Mouse (Mus musculus): ENCODE measurements around the gene B4galt5. TPM values are rescaled to one million over a fixed set of nuclear protein-coding genes. Genes with fewer than 3 reads are reported as not detected.

B4galt5 gene
- polyA plus RNA-seq, 1 experiment from 2014 or later: 115 TPM

GRCm38 (mm10) chr2:167263931-167264330, 85.1 kb downstream of the B4galt5 start:
- 92% methylated on average over 11 of the region's 11 CpGs for WGBS (ENCODE audit: missing documents)
- no peaks in the 10 kb centered on the region for H3K79me2 ChIP-seq (ENCODE audit: inconsistent target)
- no peaks in the 10 kb centered on the region for H3K36me3 ChIP-seq (ENCODE audit: inconsistent target)
- no peak overlapping the region for H3K4me3 ChIP-seq (ENCODE audit: inconsistent target)
- H3K27ac ChIP-seq: no peak overlapping the region

DNA sequence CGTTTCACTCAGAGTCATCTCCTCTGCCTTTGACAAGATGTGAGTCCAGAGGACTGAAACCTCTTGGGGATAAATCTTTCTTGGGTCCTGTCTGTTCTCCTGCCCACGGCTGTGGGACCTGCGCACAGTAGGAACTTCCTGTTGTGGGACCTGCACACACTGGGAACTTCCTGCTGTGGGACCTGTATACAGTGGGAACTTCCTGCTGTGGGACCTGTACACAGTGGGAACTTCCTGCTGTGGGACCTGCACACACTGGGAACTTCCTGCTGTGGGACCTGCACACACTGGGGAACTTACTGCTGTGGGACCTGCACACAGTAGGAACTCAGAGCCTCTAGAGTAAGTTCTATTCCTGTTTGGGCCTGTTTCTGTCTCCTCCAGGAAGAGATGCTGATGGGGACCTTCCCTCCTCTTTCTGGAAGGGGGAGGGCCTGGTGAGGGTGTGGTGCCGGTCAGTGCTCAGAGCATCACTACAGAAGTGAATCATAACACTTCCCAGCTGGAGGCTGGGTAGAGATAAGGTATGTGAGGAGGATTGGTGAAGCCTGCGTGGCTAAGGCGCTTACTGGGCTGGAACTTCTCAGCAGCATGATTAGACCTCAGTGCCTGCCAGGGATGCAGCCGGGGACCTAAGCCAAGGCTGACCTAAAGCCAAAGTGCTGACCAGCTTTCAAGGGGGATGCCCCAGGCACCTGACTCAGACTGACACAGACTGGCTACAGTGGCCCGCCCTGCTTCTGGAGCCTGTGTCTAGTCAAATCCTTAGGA, 85.8 kb downstream of the B4galt5 start:
- no peaks in the 10 kb centered on the region for H3K36me3 ChIP-seq (ENCODE audit: inconsistent target)
- H3K79me2 ChIP-seq (ENCODE audit: inconsistent target): no peaks in the 10 kb centered on the region
- H3K27ac ChIP-seq: no peak overlapping the region
- 96% methylated on average over 8 of the region's 8 CpGs for WGBS (ENCODE audit: missing documents)
- H3K4me3 ChIP-seq (ENCODE audit: inconsistent target): no peak overlapping the region

- H3K36me3 ChIP-seq (ENCODE audit: inconsistent target): no peaks in the 10 kb centered on the region
- no peak overlapping the region for H3K27ac ChIP-seq
- H3K4me3 ChIP-seq (ENCODE audit: inconsistent target): no peak overlapping the region
- 97% methylated on average over 10 of the region's 10 CpGs for WGBS (ENCODE audit: missing documents)
- H3K79me2 ChIP-seq (ENCODE audit: inconsistent target): no peaks in the 10 kb centered on the region
Measured at GRCm38 (mm10) chr2:167262433-167262832, 86.5 kb downstream of the B4galt5 start.

GRCm38 (mm10) chr2:167261106-167261505, 87.9 kb downstream of the B4galt5 start:
- no peaks in the 10 kb centered on the region for H3K79me2 ChIP-seq (ENCODE audit: inconsistent target)
- H3K4me3 ChIP-seq (ENCODE audit: inconsistent target): no peak overlapping the region
- H3K36me3 ChIP-seq (ENCODE audit: inconsistent target): no peaks in the 10 kb centered on the region
- no peak overlapping the region for H3K27ac ChIP-seq
- WGBS (ENCODE audit: missing documents): 86% methylated on average over 4 of the region's 4 CpGs

DNA sequence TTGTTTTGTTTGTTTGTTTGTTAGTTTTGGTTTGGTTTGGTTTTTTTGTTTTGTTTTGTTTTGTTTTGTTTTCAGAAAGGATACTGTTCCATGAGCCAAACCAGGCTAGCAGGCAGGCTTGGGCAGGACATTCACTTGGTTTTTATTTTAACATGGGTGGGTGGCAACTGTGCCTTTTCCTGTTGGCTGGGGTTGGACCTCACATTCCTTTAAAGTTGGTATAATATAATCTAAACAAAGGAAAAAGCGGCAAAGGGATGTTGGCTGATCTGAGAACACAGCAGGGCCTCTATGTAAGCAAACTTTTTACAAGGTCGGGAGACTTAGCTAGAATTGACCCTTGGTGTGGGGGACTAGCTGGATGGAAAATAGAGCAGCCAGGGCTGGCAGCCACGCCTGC, 91.2 kb downstream of the B4galt5 start:
- 90% methylated on average over 3 of the region's 3 CpGs for WGBS (ENCODE audit: missing documents)

DNA sequence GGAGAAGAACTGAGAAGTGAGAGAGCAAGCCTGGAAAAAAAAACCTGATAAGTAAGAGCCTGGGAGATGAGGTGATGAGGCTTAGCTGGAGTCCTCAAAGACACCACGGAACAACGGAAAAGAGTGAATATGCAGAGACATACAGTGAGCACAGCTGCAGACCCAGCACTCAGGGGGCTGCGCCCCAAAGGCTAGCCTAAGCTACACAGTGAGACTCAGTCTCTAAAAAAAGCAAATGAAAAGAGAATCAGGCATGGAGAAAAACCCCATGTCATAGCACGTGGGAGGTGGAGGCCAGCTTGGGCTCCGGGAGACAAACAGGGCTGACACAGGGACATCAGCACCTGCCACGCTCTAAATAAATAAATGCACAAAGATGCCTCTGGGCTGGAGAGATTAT, 94.2 kb downstream of the B4galt5 start:
- Histone ChIP-seq H3K4me3 (ENCODE audit: inconsistent target) (no peak overlapping the region), H3K79me2 (ENCODE audit: inconsistent target) (no peaks in the 10 kb centered on the region), H3K36me3 (ENCODE audit: inconsistent target) (no peaks in the 10 kb centered on the region), H3K27ac (no peak overlapping the region)
- WGBS (ENCODE audit: missing documents): 85% methylated on average over 6 of the region's 6 CpGs

More for the DNA sequence above, 91.2 kb downstream of the B4galt5 start:
- Histone ChIP-seq H3K27ac (no peak overlapping the region), H3K79me2 (ENCODE audit: inconsistent target) (no peaks in the 10 kb centered on the region), H3K36me3 (ENCODE audit: inconsistent target) (no peaks in the 10 kb centered on the region), H3K4me3 (ENCODE audit: inconsistent target) (no peak overlapping the region)

GRCm38 (mm10) chr2:167254185-167254584, 94.8 kb downstream of the B4galt5 start:
- Histone ChIP-seq H3K79me2 (ENCODE audit: inconsistent target) (no peaks in the 10 kb centered on the region), H3K36me3 (ENCODE audit: inconsistent target) (no peaks in the 10 kb centered on the region), H3K4me3 (ENCODE audit: inconsistent target) (no peak overlapping the region), H3K27ac (no peak overlapping the region)
- 85% methylated on average over 7 of the region's 7 CpGs for WGBS (ENCODE audit: missing documents)

- WGBS (ENCODE audit: missing documents): 63% methylated on average over 5 of the region's 5 CpGs
Measured at GRCm38 (mm10) chr2:167253476-167253875, 95.5 kb downstream of the B4galt5 start.

DNA sequence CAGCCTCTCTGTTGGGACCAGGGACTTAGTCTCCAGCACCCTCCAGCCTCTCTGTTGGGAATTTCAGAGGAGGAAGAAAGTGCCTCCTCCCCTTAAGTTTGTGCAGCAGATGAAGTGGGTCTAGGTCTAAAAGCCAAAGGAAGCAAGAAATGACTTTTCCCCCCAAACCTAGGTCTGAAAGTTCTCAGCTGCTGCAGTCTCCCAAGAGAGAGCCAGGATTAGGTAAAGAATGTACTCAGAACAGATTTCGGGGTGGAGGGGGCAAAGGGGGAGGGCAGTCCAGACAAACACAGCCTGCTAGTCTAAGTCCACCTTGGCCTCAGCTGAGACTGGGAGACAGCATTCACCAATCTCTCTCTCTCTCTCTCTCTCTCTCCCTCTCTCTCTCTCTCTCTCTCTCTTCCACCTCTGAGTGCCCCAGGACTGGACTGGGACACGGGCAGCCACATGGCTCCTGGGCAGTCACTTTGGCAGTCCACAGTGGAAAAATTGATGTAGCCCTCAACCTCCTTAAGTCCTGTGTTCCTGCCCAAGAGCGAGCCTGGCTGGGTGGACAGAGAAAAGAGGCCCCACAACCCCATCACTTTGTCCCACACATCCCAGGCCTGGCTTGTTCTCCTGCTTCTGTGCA, 96.8 kb downstream of the B4galt5 start:
- H3K79me2 ChIP-seq (ENCODE audit: inconsistent target): no peaks in the 10 kb centered on the region
- no peak overlapping the region for H3K27ac ChIP-seq
- no peak overlapping the region for H3K4me3 ChIP-seq (ENCODE audit: inconsistent target)
- H3K36me3 ChIP-seq (ENCODE audit: inconsistent target): no peaks in the 10 kb centered on the region
- WGBS (ENCODE audit: missing documents): 100% methylated on average over 3 of the region's 3 CpGs

More at GRCm38 (mm10) chr2:167253476-167253875, 95.5 kb downstream of the B4galt5 start:
- Histone ChIP-seq H3K79me2 (ENCODE audit: inconsistent target) (no peaks in the 10 kb centered on the region), H3K27ac (no peak overlapping the region), H3K36me3 (ENCODE audit: inconsistent target) (no peaks in the 10 kb centered on the region), H3K4me3 (ENCODE audit: inconsistent target) (no peak overlapping the region)

GRCm38 (mm10) chr2:167250736-167251337, 98.1 kb downstream of the B4galt5 start:
- Histone ChIP-seq H3K36me3 (ENCODE audit: inconsistent target) (no peaks in the 10 kb centered on the region), H3K27ac (no peak overlapping the region), H3K79me2 (ENCODE audit: inconsistent target) (no peaks in the 10 kb centered on the region), H3K4me3 (ENCODE audit: inconsistent target) (no peak overlapping the region)
- WGBS (ENCODE audit: missing documents): 64% methylated on average over 7 of the region's 7 CpGs

- Histone ChIP-seq H3K27ac (no peak overlapping the region), H3K79me2 (ENCODE audit: inconsistent target) (no peaks in the 10 kb centered on the region), H3K36me3 (ENCODE audit: inconsistent target) (no peaks in the 10 kb centered on the region), H3K4me3 (ENCODE audit: inconsistent target) (no peak overlapping the region)
- WGBS (ENCODE audit: missing documents): 65% methylated on average over 10 of the region's 11 CpGs
Measured at GRCm38 (mm10) chr2:167250003-167250735, 98.8 kb downstream of the B4galt5 start.

DNA sequence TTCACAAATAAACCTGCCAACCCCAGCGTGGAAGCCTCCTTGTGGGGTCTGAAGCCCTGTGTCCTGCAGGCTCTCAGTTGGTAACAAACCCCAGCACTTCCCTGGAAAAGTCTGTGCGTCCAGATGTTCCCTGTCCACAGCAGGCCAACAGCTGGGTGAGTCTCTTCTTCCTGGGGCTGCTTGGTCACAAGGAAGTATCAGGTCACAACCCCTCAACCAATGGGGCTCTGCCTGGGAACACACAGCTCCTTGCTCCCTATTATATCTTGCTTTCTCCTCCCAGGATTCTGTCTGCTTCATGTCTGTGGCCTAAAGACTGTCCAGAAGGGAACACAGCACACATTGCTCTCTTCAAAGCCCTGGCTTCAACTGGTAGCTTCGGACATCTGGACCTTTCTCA, 99.4 kb downstream of the B4galt5 start:
- Histone ChIP-seq H3K4me3 (ENCODE audit: inconsistent target) (no peak overlapping the region), H3K79me2 (ENCODE audit: inconsistent target) (no peaks in the 10 kb centered on the region), H3K36me3 (ENCODE audit: inconsistent target) (no peaks in the 10 kb centered on the region), H3K27ac (no peak overlapping the region)
- WGBS (ENCODE audit: missing documents): 96% methylated on average over 3 of the region's 3 CpGs

All from macrophage (primary cell).